Mouse (Mus musculus) olfactory bulb, adult 2 months (tissue): Measurements from ENCODE around the gene Gpatch3.

Experiments
- CTCF ChIP-seq: fragments of 200-500 bp; IDR thresholded peaks from 2 replicates; pipeline ENCODE4 v1.5.1; 2012; ENCODE audit warnings: low read depth, mild to moderate bottlenecking, low read length, moderate library complexity; ENCODE audit not compliant: insufficient read depth
- POLR2A ChIP-seq: fragments of 200-500 bp; IDR thresholded peaks from 2 replicates; pipeline ENCODE4 v1.6.1; 2012; ENCODE audit warnings: mild to moderate bottlenecking, low read depth, low read length, moderate library complexity; ENCODE audit not compliant: insufficient read depth

DNA sequence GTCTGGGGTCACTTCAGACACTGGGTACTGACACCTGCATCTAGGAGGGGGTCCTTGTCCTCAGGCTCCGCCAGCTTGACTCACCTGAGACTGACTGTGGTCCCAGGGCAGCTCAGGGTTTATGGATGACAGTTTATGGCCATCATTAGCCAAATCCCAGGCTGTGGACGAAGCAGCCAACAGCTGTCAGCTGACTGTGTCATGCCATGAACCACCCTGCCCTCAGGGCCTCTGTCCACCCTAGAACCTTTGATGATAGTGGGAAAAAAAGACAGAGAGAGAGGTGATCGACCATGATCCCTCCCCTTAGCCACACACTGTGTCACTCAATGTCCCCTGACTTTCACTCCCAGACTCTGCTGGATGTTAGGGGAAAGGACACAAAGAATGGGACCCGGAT, 12.9 kb upstream of the Gpatch3 start:
- TF ChIP-seq CTCF (no peak), POLR2A (no peak)
